Mouse (Mus musculus) C2C12 (cell line): ENCODE measurements around the gene Samd4. TPM values are rescaled to one million over a fixed set of nuclear protein-coding genes. Genes with fewer than 3 reads are reported as not detected.

ENCODE experiments used
- H3K27me3 ChIP-seq: one replicate; pipeline ENCODE4 v1.6.1; 2011; ENCODE audit not compliant: control insufficient read depth, insufficient read depth, insufficient read length
- H3K36me3 ChIP-seq: one replicate; pipeline ENCODE4 v1.6.1; 2011; ENCODE audit not compliant: control insufficient read depth, insufficient read depth
- H3K4me3 ChIP-seq: one replicate; pipeline ENCODE4 v1.5.1; 2011; ENCODE audit warnings: mild to moderate bottlenecking, control low read depth; ENCODE audit not compliant: poor library complexity, insufficient read depth, severe bottlenecking
- H3K79me2 ChIP-seq: one replicate; pipeline ENCODE4 v1.6.1; 2011; ENCODE audit not compliant: control insufficient read depth, insufficient read depth
- H3K79me3 ChIP-seq: one replicate; pipeline ENCODE4 v1.6.1; 2011; ENCODE audit warnings: low read depth, control low read depth
- H3ac ChIP-seq: one replicate; pipeline ENCODE3; 2011; ENCODE audit warnings: low read depth; ENCODE audit not compliant: control insufficient read depth, insufficient read length
- CEBPB ChIP-seq: IDR thresholded peaks from one replicate; pipeline ENCODE4 v1.6.1; 2011; ENCODE audit warnings: low read depth, mild to moderate bottlenecking, control low read depth, moderate library complexity
- CTCF ChIP-seq: IDR thresholded peaks from one replicate; pipeline ENCODE4 v1.5.1; 2011; ENCODE audit not compliant: control insufficient read depth, insufficient read depth, insufficient read length
- FOSL1 ChIP-seq: IDR thresholded peaks from one replicate; pipeline ENCODE4 v1.8.0; 2011; ENCODE audit warnings: mild to moderate bottlenecking, low read length; ENCODE audit not compliant: poor library complexity, insufficient read depth, severe bottlenecking
- MAX ChIP-seq: IDR thresholded peaks from one replicate; pipeline ENCODE4 v1.6.1; 2011; ENCODE audit warnings: mild to moderate bottlenecking, control low read depth
- MYOD1 ChIP-seq: IDR thresholded peaks from one replicate; pipeline ENCODE4 v1.6.1; 2011; ENCODE audit warnings: low read depth; ENCODE audit not compliant: control insufficient read depth, insufficient read length
- MYOG ChIP-seq: IDR thresholded peaks from one replicate; pipeline ENCODE4 v1.6.1; 2011; ENCODE audit not compliant: control insufficient read depth, insufficient read length; ENCODE audit errors: extremely low read depth
- USF1 ChIP-seq: IDR thresholded peaks from one replicate; pipeline ENCODE4 v1.6.1; 2011; ENCODE audit warnings: low read depth, mild to moderate bottlenecking, control low read depth, moderate library complexity
- polyA plus RNA-seq: library from polyadenylated mRNA; unstranded; fragments of >200 nt; fragmentation: generic; extraction: Trizol; gene quantifications from one replicate; pipeline ENCODE4 v1.2.1, GENCODE M21; 2012; ENCODE audit warnings: missing spikeins

Gene Samd4
- polyA plus RNA-seq, 1 experiment = 9.9 TPM

DNA sequence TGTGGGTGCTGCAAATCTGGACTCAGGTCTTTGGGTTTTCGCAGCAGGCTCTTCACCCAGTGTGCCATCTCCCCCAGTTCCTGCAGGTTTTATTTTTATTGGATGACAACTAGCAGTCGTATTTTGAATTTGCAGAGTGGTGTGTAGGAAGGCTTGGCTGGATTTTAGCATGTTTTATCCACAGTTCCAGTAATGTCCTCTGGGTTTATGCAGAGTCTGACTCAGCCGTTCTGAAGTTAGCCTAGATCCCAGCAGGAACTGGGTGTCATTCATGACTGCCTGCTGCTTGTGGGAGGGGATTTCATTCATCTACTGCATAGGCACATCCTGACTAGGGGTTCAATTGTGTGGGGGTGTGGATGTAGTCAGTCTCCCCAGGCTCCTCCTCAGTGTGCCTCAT, 16.0 kb downstream of the Samd4 start:
- no peak for TF ChIP-seq MYOG
- TF ChIP-seq CEBPB = no peak
- TF ChIP-seq FOSL1 = no peak
- TF ChIP-seq CTCF = no peak
- TF ChIP-seq MYOD1 = no peak
- no peak for TF ChIP-seq MAX
- no peak for TF ChIP-seq USF1
- no peak overlapping the region for H3ac ChIP-seq
- H3K27me3 ChIP-seq = no peaks in the 10 kb centered on the region
- H3K4me3 ChIP-seq = no peak overlapping the region
- H3K79me2 ChIP-seq = peaks cover 96% of the 10 kb centered on the region
- H3K36me3 ChIP-seq = peaks cover 48% of the 10 kb centered on the region
- H3K79me3 ChIP-seq = peaks cover 74% of the 10 kb centered on the region

DNA sequence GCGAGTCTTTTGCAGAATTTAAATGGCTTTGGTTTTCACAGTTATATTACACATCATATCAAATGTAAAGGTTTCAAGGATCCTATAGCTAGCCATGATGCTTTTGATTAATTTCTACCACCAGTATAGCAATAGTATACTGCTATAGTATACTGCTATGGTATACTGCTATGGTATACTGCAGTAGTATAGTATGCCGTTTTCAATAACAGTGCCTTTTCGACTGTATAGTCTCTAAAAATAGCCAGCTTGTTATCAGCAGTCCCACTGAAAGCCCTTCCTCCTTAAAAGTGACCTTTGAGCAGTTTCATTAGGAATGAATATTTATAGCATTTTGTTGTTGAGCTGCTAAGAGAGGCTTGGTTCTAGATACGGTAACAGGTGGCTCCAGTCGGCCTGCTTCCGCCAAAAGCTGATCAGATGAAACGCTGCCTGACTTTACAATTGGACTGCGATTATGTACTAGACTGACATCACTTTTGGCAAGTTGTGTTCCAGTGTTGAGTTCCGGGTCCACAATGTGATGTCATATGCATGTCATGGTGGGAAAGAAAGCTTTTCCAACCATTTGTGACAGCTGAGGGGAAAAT, 19.9 kb downstream of the Samd4 start:
- H3K27me3 ChIP-seq = no peaks in the 10 kb centered on the region
- TF ChIP-seq CEBPB = no peak
- TF ChIP-seq USF1 = no peak
- no peak for TF ChIP-seq MYOD1

DNA sequence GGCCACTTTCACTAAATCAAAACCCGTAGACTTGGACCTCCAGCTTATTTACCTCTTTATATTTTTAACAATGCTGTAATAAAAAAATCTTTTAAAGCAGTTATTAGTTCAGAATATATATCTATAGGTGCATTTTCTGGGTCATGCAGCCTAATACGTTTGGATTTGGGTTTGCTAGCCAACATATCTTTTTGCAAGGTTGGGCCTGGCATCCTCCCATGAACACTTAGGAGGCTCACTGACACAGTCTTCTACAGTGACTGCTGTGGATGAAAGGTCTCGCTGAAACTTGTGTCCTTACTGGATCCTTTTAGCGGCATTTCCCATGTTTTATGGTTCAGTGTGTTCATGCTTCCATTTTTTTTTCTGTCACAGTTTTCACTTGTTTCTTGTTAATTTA, 21.6 kb downstream of the Samd4 start:
- H3ac ChIP-seq = no peak overlapping the region
- no peaks in the 10 kb centered on the region for H3K27me3 ChIP-seq
- peaks cover 66% of the 10 kb centered on the region for H3K79me3 ChIP-seq
- H3K4me3 ChIP-seq = no peak overlapping the region
- H3K79me2 ChIP-seq = peaks cover 93% of the 10 kb centered on the region
- TF ChIP-seq MYOD1 (no peak), FOSL1 (no peak), USF1 (no peak), MYOG (no peak), CEBPB (no peak), MAX (no peak), CTCF (no peak)
- peaks cover 20% of the 10 kb centered on the region for H3K36me3 ChIP-seq

More for the DNA sequence above, 19.9 kb downstream of the Samd4 start:
- H3ac ChIP-seq = no peak overlapping the region
- H3K4me3 ChIP-seq = no peak overlapping the region
- peaks cover 94% of the 10 kb centered on the region for H3K79me2 ChIP-seq
- H3K79me3 ChIP-seq = peaks cover 72% of the 10 kb centered on the region
- H3K36me3 ChIP-seq = peaks cover 33% of the 10 kb centered on the region

DNA sequence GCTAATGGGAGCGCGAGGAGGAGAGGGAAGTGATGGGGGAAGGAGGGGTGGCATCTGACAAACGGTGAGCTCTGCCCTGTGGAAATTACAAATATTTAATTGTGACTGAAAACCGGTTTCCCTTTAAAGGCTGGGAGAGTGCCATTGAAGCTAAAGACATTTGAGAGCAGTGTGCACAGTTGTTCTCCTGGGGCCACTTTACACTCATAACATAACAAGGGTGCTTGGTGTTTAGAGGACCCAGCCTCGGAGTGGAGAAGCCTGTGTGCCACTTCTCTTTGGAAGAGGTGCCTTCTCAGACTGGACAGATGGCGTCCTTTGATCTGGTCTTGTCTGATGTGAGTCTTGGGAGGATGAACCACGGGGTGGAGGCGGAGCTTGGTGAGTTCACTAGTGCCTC, 26.2 kb downstream of the Samd4 start:
- H3ac ChIP-seq = no peak overlapping the region
- TF ChIP-seq CEBPB (no peak), MAX (no peak), USF1 (no peak), MYOD1 (no peak), CTCF (no peak), MYOG (no peak), FOSL1 (no peak)
- peaks cover 27% of the 10 kb centered on the region for H3K36me3 ChIP-seq
- peaks cover 50% of the 10 kb centered on the region for H3K79me3 ChIP-seq
- H3K4me3 ChIP-seq = no peak overlapping the region
- H3K79me2 ChIP-seq = peaks cover 83% of the 10 kb centered on the region
- no peaks in the 10 kb centered on the region for H3K27me3 ChIP-seq

DNA sequence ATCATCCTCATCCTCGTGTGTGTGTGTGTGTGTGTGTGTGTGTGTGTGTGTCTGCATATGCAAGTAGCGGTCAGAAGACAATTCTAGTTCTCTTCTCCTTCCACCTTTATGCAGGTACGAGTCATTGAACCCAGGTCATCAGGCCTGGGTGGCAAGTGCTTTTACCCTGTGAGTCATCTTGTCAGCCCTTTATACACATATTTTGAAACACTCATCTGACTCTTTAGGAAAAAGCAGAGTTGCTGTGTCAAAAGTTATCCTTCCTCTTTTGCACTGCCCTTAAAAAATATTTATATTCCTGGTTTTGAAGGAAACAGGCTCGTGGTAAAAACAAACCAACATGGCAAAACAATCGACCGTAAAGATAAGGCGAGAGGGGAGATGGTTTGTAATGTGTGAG, 29.8 kb downstream of the Samd4 start:
- H3K36me3 ChIP-seq = peaks cover 39% of the 10 kb centered on the region
- TF ChIP-seq CEBPB = no peak
- TF ChIP-seq MYOG = no peak
- TF ChIP-seq MAX = no peak
- no peak for TF ChIP-seq MYOD1
- no peak for TF ChIP-seq CTCF
- no peak for TF ChIP-seq FOSL1
- no peak for TF ChIP-seq USF1

DNA sequence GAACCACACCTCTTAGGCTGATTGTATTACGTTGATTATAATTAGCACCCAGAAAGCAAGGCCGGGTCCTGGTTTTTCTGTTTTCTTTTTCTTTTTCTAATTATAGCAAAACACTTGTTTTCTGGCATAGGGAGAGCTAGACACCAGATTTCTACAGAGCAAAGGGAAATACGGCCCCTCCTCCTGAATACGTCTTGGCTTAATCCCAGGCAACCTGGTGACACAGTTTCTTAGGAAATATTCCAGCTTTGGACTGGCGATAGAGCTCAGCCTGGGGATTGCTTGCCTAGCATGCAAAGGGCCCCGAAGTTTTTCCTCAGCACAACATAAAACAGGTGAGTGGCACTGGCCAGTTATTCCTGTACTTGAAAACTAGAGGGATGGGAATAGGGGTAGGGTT, 31.7 kb downstream of the Samd4 start:
- H3K27me3 ChIP-seq = no peaks in the 10 kb centered on the region
- no peak overlapping the region for H3K4me3 ChIP-seq
- peaks cover 45% of the 10 kb centered on the region for H3K36me3 ChIP-seq
- H3ac ChIP-seq = no peak overlapping the region
- H3K79me2 ChIP-seq = peaks cover 81% of the 10 kb centered on the region
- peaks cover 38% of the 10 kb centered on the region for H3K79me3 ChIP-seq
- TF ChIP-seq MYOG (no peak), CTCF (no peak), MYOD1 (no peak), MAX (no peak), CEBPB (no peak), USF1 (no peak), FOSL1 (no peak)

More for the DNA sequence above, 29.8 kb downstream of the Samd4 start:
- Histone ChIP-seq H3K79me3 (peaks cover 45% of the 10 kb centered on the region), H3ac (no peak overlapping the region), H3K4me3 (no peak overlapping the region), H3K79me2 (peaks cover 84% of the 10 kb centered on the region), H3K27me3 (no peaks in the 10 kb centered on the region)
